Mouse (Mus musculus): ENCODE measurements around the gene Ccnd2. TPM values are rescaled to one million over a fixed set of nuclear protein-coding genes. Genes with fewer than 3 reads are reported as not detected.

Ccnd2 gene
- polyA plus RNA-seq, 1 experiment from 2014 or later, result 932 TPM

GRCm38 (mm10) chr6:127149944-127150662, 1.9 kb downstream of the Ccnd2 start:
- Histone ChIP-seq H3K27ac (ENCODE audit: low read length) (peak overlapping the region; percentile 87), H3K4me1 (ENCODE audit: control insufficient read depth, insufficient read depth, low read length) (peaks cover 39% of the 10 kb centered on the region), H3K36me3 (ENCODE audit: control insufficient read depth, insufficient read depth, low read length) (0 out of 2 replicates have a peak, but pooled peaks cover 3% of the 10 kb centered on the region), H3K4me3 (replicated peaks; ENCODE audit: low read length) (peak overlapping the region; percentile 82), H3K9ac (ENCODE audit: low read length) (peak overlapping the region; percentile 92), H3K4me2 (ENCODE audit: low read depth, low read length) (peak overlapping the region; percentile 96), H3K9me3 (replicated peaks; ENCODE audit: control insufficient read depth, low read length) (no peaks in the 10 kb centered on the region), H3K27me3 (ENCODE audit: control insufficient read depth, insufficient read depth, low read length) (no peaks in the 10 kb centered on the region)
- under 1% methylated on average over 38 of the region's 38 CpGs for WGBS
- no peak for ATAC-seq (ENCODE audit: insufficient read depth, low FRiP score)

- ATAC-seq (ENCODE audit: insufficient read depth, low FRiP score), result no peak
These were observed 2.6 kb downstream of the Ccnd2 start for GRCm38 (mm10) chr6:127149303-127149943.

GRCm38 (mm10) chr6:127148526-127149302, 3.3 kb downstream of the Ccnd2 start:
- no peaks in the 10 kb centered on the region for H3K27me3 ChIP-seq (ENCODE audit: control insufficient read depth, insufficient read depth, low read length)
- H3K4me1 ChIP-seq (ENCODE audit: control insufficient read depth, insufficient read depth, low read length), result peaks cover 42% of the 10 kb centered on the region
- H3K4me2 ChIP-seq (ENCODE audit: low read depth, low read length), result peak overlapping the region; percentile 96
- no peaks in the 10 kb centered on the region for H3K9me3 ChIP-seq (replicated peaks; ENCODE audit: control insufficient read depth, low read length)
- H3K36me3 ChIP-seq (ENCODE audit: control insufficient read depth, insufficient read depth, low read length), result 0 out of 2 replicates have a peak, but pooled peaks cover 3% of the 10 kb centered on the region
- no peak for ATAC-seq (ENCODE audit: insufficient read depth, low FRiP score)
- peak overlapping the region; percentile 92 for H3K9ac ChIP-seq (ENCODE audit: low read length)
- H3K27ac ChIP-seq (ENCODE audit: low read length), result peak overlapping the region; percentile 87
- peak overlapping the region; percentile 82 for H3K4me3 ChIP-seq (replicated peaks; ENCODE audit: low read length)
- WGBS, result 6% methylated on average over 20 of the region's 20 CpGs

More at GRCm38 (mm10) chr6:127149303-127149943, 2.6 kb downstream of the Ccnd2 start:
- Histone ChIP-seq H3K4me3 (replicated peaks; ENCODE audit: low read length) (peak overlapping the region; percentile 82), H3K27me3 (ENCODE audit: control insufficient read depth, insufficient read depth, low read length) (no peaks in the 10 kb centered on the region), H3K4me2 (ENCODE audit: low read depth, low read length) (peak overlapping the region; percentile 96), H3K36me3 (ENCODE audit: control insufficient read depth, insufficient read depth, low read length) (0 out of 2 replicates have a peak, but pooled peaks cover 3% of the 10 kb centered on the region), H3K9me3 (replicated peaks; ENCODE audit: control insufficient read depth, low read length) (no peaks in the 10 kb centered on the region), H3K4me1 (ENCODE audit: control insufficient read depth, insufficient read depth, low read length) (peaks cover 39% of the 10 kb centered on the region), H3K27ac (ENCODE audit: low read length) (peak overlapping the region; percentile 87), H3K9ac (ENCODE audit: low read length) (peak overlapping the region; percentile 92)
- under 1% methylated on average over 30 of the region's 30 CpGs for WGBS

GRCm38 (mm10) chr6:127147665-127148064, 4.3 kb downstream of the Ccnd2 start:
- ATAC-seq (ENCODE audit: insufficient read depth, low FRiP score), result peak; percentile 16; the same call in 1 of the 2 replicates
- WGBS, result 0% methylated on average over 4 of the region's 4 CpGs

GRCm38 (mm10) chr6:127146322-127146947, 5.6 kb downstream of the Ccnd2 start:
- Histone ChIP-seq H3K4me3 (replicated peaks; ENCODE audit: low read length) (no peak overlapping the region), H3K9ac (ENCODE audit: low read length) (no peak overlapping the region), H3K9me3 (replicated peaks; ENCODE audit: control insufficient read depth, low read length) (no peaks in the 10 kb centered on the region), H3K4me1 (ENCODE audit: control insufficient read depth, insufficient read depth, low read length) (peaks cover 33% of the 10 kb centered on the region), H3K4me2 (ENCODE audit: low read depth, low read length) (no peak overlapping the region), H3K27me3 (ENCODE audit: control insufficient read depth, insufficient read depth, low read length) (no peaks in the 10 kb centered on the region), H3K27ac (ENCODE audit: low read length) (no peak overlapping the region), H3K36me3 (ENCODE audit: control insufficient read depth, insufficient read depth, low read length) (0 out of 2 replicates have a peak, but pooled peaks cover 3% of the 10 kb centered on the region)
- whole genome bisulfite sequencing, result 63% methylated on average over 3 of the region's 3 CpGs
- ATAC-seq (ENCODE audit: insufficient read depth, low FRiP score), result no peak

More at GRCm38 (mm10) chr6:127147665-127148064, 4.3 kb downstream of the Ccnd2 start:
- Histone ChIP-seq H3K4me3 (replicated peaks; ENCODE audit: low read length) (peak overlapping the region; percentile 82), H3K27me3 (ENCODE audit: control insufficient read depth, insufficient read depth, low read length) (no peaks in the 10 kb centered on the region), H3K4me1 (ENCODE audit: control insufficient read depth, insufficient read depth, low read length) (peaks cover 40% of the 10 kb centered on the region), H3K27ac (ENCODE audit: low read length) (peak overlapping the region; percentile 38; the same call in 1 of the 2 replicates), H3K9ac (ENCODE audit: low read length) (no peak overlapping the region), H3K9me3 (replicated peaks; ENCODE audit: control insufficient read depth, low read length) (no peaks in the 10 kb centered on the region), H3K4me2 (ENCODE audit: low read depth, low read length) (peak overlapping the region; percentile 96), H3K36me3 (ENCODE audit: control insufficient read depth, insufficient read depth, low read length) (0 out of 2 replicates have a peak, but pooled peaks cover 3% of the 10 kb centered on the region)

- H3K27ac ChIP-seq (ENCODE audit: low read length), result no peak overlapping the region
- 47% methylated on average over 20 of the region's 20 CpGs for WGBS
- 0 out of 2 replicates have a peak overlapping the region, but pooled peaks have one; percentile 10 for H3K4me2 ChIP-seq (ENCODE audit: low read depth, low read length)
- H3K4me3 ChIP-seq (replicated peaks; ENCODE audit: low read length), result no peak overlapping the region
- no peak for ATAC-seq (ENCODE audit: insufficient read depth, low FRiP score)
- H3K4me1 ChIP-seq (ENCODE audit: control insufficient read depth, insufficient read depth, low read length), result peaks cover 32% of the 10 kb centered on the region
- 0 out of 2 replicates have a peak overlapping the region, but pooled peaks have one; percentile 17 for H3K9ac ChIP-seq (ENCODE audit: low read length)
- no peaks in the 10 kb centered on the region for H3K27me3 ChIP-seq (ENCODE audit: control insufficient read depth, insufficient read depth, low read length)
- H3K36me3 ChIP-seq (ENCODE audit: control insufficient read depth, insufficient read depth, low read length), result 0 out of 2 replicates have a peak, but pooled peaks cover 3% of the 10 kb centered on the region
- no peaks in the 10 kb centered on the region for H3K9me3 ChIP-seq (replicated peaks; ENCODE audit: control insufficient read depth, low read length)
These were observed 6.4 kb downstream of the Ccnd2 start for GRCm38 (mm10) chr6:127145464-127146190.

GRCm38 (mm10) chr6:127143576-127144288, 8.3 kb downstream of the Ccnd2 start:
- H3K27ac ChIP-seq (ENCODE audit: low read length), result no peak overlapping the region; the same call in 1 of the 2 replicates
- no peak overlapping the region for H3K4me3 ChIP-seq (replicated peaks; ENCODE audit: low read length)
- peaks cover 13% of the 10 kb centered on the region; the same call in 1 of the 2 replicates for H3K36me3 ChIP-seq (ENCODE audit: control insufficient read depth, insufficient read depth, low read length)
- H3K9me3 ChIP-seq (replicated peaks; ENCODE audit: control insufficient read depth, low read length), result no peaks in the 10 kb centered on the region
- peaks cover 32% of the 10 kb centered on the region for H3K4me1 ChIP-seq (ENCODE audit: control insufficient read depth, insufficient read depth, low read length)
- WGBS, result 76% methylated on average over 7 of the region's 7 CpGs
- no peak overlapping the region for H3K9ac ChIP-seq (ENCODE audit: low read length)
- ATAC-seq (ENCODE audit: insufficient read depth, low FRiP score), result no peak
- H3K4me2 ChIP-seq (ENCODE audit: low read depth, low read length), result no peak overlapping the region
- H3K27me3 ChIP-seq (ENCODE audit: control insufficient read depth, insufficient read depth, low read length), result no peaks in the 10 kb centered on the region

Measured in stomach, embryonic 16.5 days (tissue).